Mouse (Mus musculus) kidney, adult 2 months (tissue): Measurements from ENCODE around the gene Klhdc10.
A peak's percentile ranks its signal among the peaks of the same experiment; 100 is the strongest.

Experiments used
- CTCF ChIP-seq: fragments of 200-500 bp; conservative IDR thresholded peaks from 2 replicates; pipeline ENCODE4 v1.5.1; 2011; ENCODE audit warnings: low read depth, mild to moderate bottlenecking, control low read depth, low read length, moderate library complexity, mixed read lengths; ENCODE audit not compliant: insufficient read depth, insufficient read length
- POLR2A ChIP-seq: fragments of 200-500 bp; IDR thresholded peaks from one replicate; pipeline ENCODE4 v1.6.1; 2011; ENCODE audit warnings: low read depth, low read length, control low read depth

- TF ChIP-seq CTCF, result peak; percentile 94
- TF ChIP-seq POLR2A, result no peak
These were observed 1.8 kb downstream of the Klhdc10 start for GRCm38 (mm10) chr6:30403465-30403864.
